Mouse (Mus musculus) bone marrow macrophage, adult 2 months (primary cell): ENCODE data around the gene Rhbdl2. TPM values are rescaled to one million over a fixed set of nuclear protein-coding genes. Genes with fewer than 3 reads are reported as not detected.

ENCODE experiments used
- H3K27ac ChIP-seq: 2 replicates; pipeline ENCODE4 v1.5.1; 2012; ENCODE audit warnings: low read depth, low read length; ENCODE audit not compliant: insufficient read depth
- H3K4me1 ChIP-seq: 2 replicates; pipeline ENCODE4 v1.6.1; 2012; ENCODE audit warnings: low read length; ENCODE audit not compliant: control insufficient read depth, insufficient read depth
- H3K4me3 ChIP-seq: 2 replicates; pipeline ENCODE4 v1.5.1; 2012; ENCODE audit warnings: mild to moderate bottlenecking, low read length, moderate library complexity; ENCODE audit not compliant: insufficient read depth
- CTCF ChIP-seq: IDR thresholded peaks from 2 replicates; pipeline ENCODE4 v1.5.1; 2012; ENCODE audit warnings: low read depth, mild to moderate bottlenecking, low read length, moderate library complexity
- POLR2A ChIP-seq: IDR thresholded peaks from 2 replicates; pipeline ENCODE4 v1.6.1; 2012; ENCODE audit warnings: mild to moderate bottlenecking, low read depth, low read length, borderline replicate concordance
- polyA plus RNA-seq: library from polyadenylated mRNA; stranded (reverse); fragments of >200 nt; gene quantifications from 2 replicates; pipeline ENCODE4 v1.2.4, GENCODE M21; 2012; ENCODE audit not compliant: missing spikeins, insufficient read depth, insufficient read length

Rhbdl2 gene
- polyA plus RNA-seq, 1 experiment = not detected

- TF ChIP-seq CTCF (no peak), POLR2A (no peak)
- no peak overlapping the region for H3K4me3 ChIP-seq
- no peaks in the 10 kb centered on the region for H3K4me1 ChIP-seq
- no peak overlapping the region for H3K27ac ChIP-seq
Observed at GRCm38 (mm10) chr4:123765071-123765470, 22.6 kb upstream of the Rhbdl2 start.

- no peak overlapping the region for H3K4me3 ChIP-seq
- no peak overlapping the region for H3K27ac ChIP-seq
- H3K4me1 ChIP-seq = no peaks in the 10 kb centered on the region
- TF ChIP-seq CTCF = no peak
- TF ChIP-seq POLR2A = no peak
Observed at GRCm38 (mm10) chr4:123767807-123768206, 19.9 kb upstream of the Rhbdl2 start.

- Histone ChIP-seq H3K27ac (no peak overlapping the region), H3K4me3 (no peak overlapping the region)
- TF ChIP-seq POLR2A (no peak), CTCF (no peak)
Observed at GRCm38 (mm10) chr4:123768234-123768633, 19.4 kb upstream of the Rhbdl2 start.

GRCm38 (mm10) chr4:123792666-123793065 lies 5.0 kb downstream of the Rhbdl2 start:
- no peak for TF ChIP-seq POLR2A
- TF ChIP-seq CTCF = no peak
- no peak overlapping the region for H3K27ac ChIP-seq
- no peaks in the 10 kb centered on the region for H3K4me1 ChIP-seq
- no peak overlapping the region for H3K4me3 ChIP-seq

More at GRCm38 (mm10) chr4:123768234-123768633, 19.4 kb upstream of the Rhbdl2 start:
- H3K4me1 ChIP-seq = no peaks in the 10 kb centered on the region

- TF ChIP-seq POLR2A = no peak
- no peak for TF ChIP-seq CTCF
- Histone ChIP-seq H3K4me1 (no peaks in the 10 kb centered on the region), H3K27ac (no peak overlapping the region), H3K4me3 (no peak overlapping the region)
Observed at GRCm38 (mm10) chr4:123793136-123793535, 5.5 kb downstream of the Rhbdl2 start.

GRCm38 (mm10) chr4:123795057-123795456 lies 7.4 kb downstream of the Rhbdl2 start:
- TF ChIP-seq POLR2A (no peak), CTCF (no peak)
- Histone ChIP-seq H3K27ac (no peak overlapping the region), H3K4me3 (no peak overlapping the region), H3K4me1 (no peaks in the 10 kb centered on the region)

GRCm38 (mm10) chr4:123797403-123797802 lies 9.7 kb downstream of the Rhbdl2 start:
- no peaks in the 10 kb centered on the region for H3K4me1 ChIP-seq
- H3K27ac ChIP-seq = no peak overlapping the region
- TF ChIP-seq CTCF (no peak), POLR2A (no peak)
- H3K4me3 ChIP-seq = no peak overlapping the region

GRCm38 (mm10) chr4:123797856-123798255 lies 10.2 kb downstream of the Rhbdl2 start:
- no peaks in the 10 kb centered on the region for H3K4me1 ChIP-seq
- TF ChIP-seq CTCF (no peak), POLR2A (no peak)
- no peak overlapping the region for H3K27ac ChIP-seq
- H3K4me3 ChIP-seq = no peak overlapping the region

- Histone ChIP-seq H3K4me1 (peaks cover 5% of the 10 kb centered on the region), H3K4me3 (no peak overlapping the region), H3K27ac (no peak overlapping the region)
- TF ChIP-seq CTCF = no peak
- no peak for TF ChIP-seq POLR2A
Observed at GRCm38 (mm10) chr4:123803642-123804041, 16.0 kb downstream of the Rhbdl2 start.

GRCm38 (mm10) chr4:123808304-123808703 lies 20.6 kb downstream of the Rhbdl2 start:
- Histone ChIP-seq H3K4me1 (peaks cover 5% of the 10 kb centered on the region), H3K27ac (no peak overlapping the region), H3K4me3 (no peak overlapping the region)
- TF ChIP-seq CTCF = no peak
- no peak for TF ChIP-seq POLR2A
